Mouse (Mus musculus): ENCODE data around the gene Cdc42se2.

Gene Cdc42se2

GRCm38 (mm10) chr11:54754301-54755147 is 33.0 kb downstream of the Cdc42se2 start:
- no peak for DNase-seq (ENCODE audit: low read depth)

GRCm38 (mm10) chr11:54751502-54751901 is 36.0 kb downstream of the Cdc42se2 start:
- no peak for DNase-seq (ENCODE audit: low read depth)

- no peak for DNase-seq (ENCODE audit: low read depth)
Measured at GRCm38 (mm10) chr11:54748891-54749290, 38.6 kb downstream of the Cdc42se2 start.

GRCm38 (mm10) chr11:54744231-54744630 is 43.2 kb downstream of the Cdc42se2 start:
- DNase-seq (ENCODE audit: low read depth) = no peak

GRCm38 (mm10) chr11:54741330-54741729 is 46.1 kb downstream of the Cdc42se2 start:
- no peak for DNase-seq (ENCODE audit: low read depth)

- no peak for DNase-seq (ENCODE audit: low read depth)
Measured at GRCm38 (mm10) chr11:54739012-54739750, 48.3 kb downstream of the Cdc42se2 start.

GRCm38 (mm10) chr11:54736903-54737302 is 50.6 kb downstream of the Cdc42se2 start:
- peak; percentile 48 for DNase-seq (ENCODE audit: low read depth)

GRCm38 (mm10) chr11:54735114-54735513 is 52.4 kb downstream of the Cdc42se2 start:
- no peak for DNase-seq (ENCODE audit: low read depth)

GRCm38 (mm10) chr11:54733546-54733945 is 53.9 kb downstream of the Cdc42se2 start:
- DNase-seq (ENCODE audit: low read depth) = peak; percentile 42

GRCm38 (mm10) chr11:54731367-54731766 is 56.1 kb downstream of the Cdc42se2 start:
- DNase-seq (ENCODE audit: low read depth) = no peak

- DNase-seq (ENCODE audit: low read depth) = no peak
Measured at GRCm38 (mm10) chr11:54730931-54731330, 56.5 kb downstream of the Cdc42se2 start.

GRCm38 (mm10) chr11:54729311-54729710 is 58.2 kb downstream of the Cdc42se2 start:
- no peak for DNase-seq (ENCODE audit: low read depth)

GRCm38 (mm10) chr11:54728371-54728770 is 59.1 kb downstream of the Cdc42se2 start:
- peak; percentile 52 for DNase-seq (ENCODE audit: low read depth)

- peak; percentile 54 for DNase-seq (ENCODE audit: low read depth)
Measured at GRCm38 (mm10) chr11:54727327-54727901, 60.1 kb downstream of the Cdc42se2 start.

- DNase-seq (ENCODE audit: low read depth) = no peak
Measured at GRCm38 (mm10) chr11:54726571-54727062, 60.9 kb downstream of the Cdc42se2 start.

GRCm38 (mm10) chr11:54724353-54725034 is 63.0 kb downstream of the Cdc42se2 start:
- no peak for DNase-seq (ENCODE audit: low read depth)

GRCm38 (mm10) chr11:54722057-54722456 is 65.4 kb downstream of the Cdc42se2 start:
- no peak for DNase-seq (ENCODE audit: low read depth)

- no peak for DNase-seq (ENCODE audit: low read depth)
Measured at GRCm38 (mm10) chr11:54718601-54719000, 68.9 kb downstream of the Cdc42se2 start.

- DNase-seq (ENCODE audit: low read depth) = no peak
Measured at GRCm38 (mm10) chr11:54717893-54718292, 69.6 kb downstream of the Cdc42se2 start.

- no peak for DNase-seq (ENCODE audit: low read depth)
Measured at GRCm38 (mm10) chr11:54712849-54713248, 74.6 kb downstream of the Cdc42se2 start.

- no peak for DNase-seq (ENCODE audit: low read depth)
Measured at GRCm38 (mm10) chr11:54710512-54711293, 76.8 kb downstream of the Cdc42se2 start.
